Mouse (Mus musculus) ovary, postnatal 10 days (tissue): ENCODE results near the gene Aup1.

Experiments
- DNase-seq: peaks from one replicate; pipeline ENCODE4 v3.0.0; 2022; ENCODE audit warnings: low spot score

Gene Aup1

DNA sequence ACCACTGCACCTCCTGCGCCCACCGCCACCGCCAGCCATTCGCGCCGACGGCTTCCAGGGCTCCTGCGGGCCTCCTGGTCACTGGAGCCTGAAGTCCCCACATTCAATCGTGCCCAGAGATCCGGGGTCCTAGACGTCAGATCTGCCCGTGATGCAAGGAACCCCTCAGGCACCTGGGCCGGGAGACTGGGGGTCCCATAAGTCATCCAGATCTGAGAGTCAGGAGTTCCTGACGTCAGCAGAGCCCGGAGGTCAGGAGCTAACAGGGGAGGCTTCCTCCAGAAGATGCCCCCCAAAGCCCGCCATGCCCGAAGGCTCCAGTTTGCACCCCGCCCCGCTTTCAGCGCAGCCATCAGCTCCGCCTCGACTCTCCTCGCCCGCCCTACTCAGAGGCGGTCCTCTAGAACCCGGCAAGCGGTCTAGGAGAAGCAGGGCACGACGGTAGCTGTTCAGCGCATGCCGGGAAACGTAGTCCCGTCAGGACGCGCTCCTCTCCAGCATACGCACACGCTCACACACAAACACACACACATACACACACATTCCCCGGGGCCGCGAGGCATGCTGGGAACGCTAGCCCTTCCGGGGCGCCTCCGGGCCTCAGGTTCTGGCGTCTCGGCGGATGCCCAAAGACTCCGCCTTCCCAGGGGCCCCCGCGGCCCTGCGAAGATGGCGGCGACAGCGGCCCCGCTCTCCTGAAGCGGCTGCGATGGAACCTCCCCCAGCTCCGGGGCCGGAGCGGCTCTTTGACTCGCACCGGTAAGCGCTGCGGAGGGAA lies at the start of gene Aup1:
TSS of gene Aup1 (plus strand) at position 448 of the 778 bp plus-strand sequence.
- DNase-seq: peak; percentile 83

DNA sequence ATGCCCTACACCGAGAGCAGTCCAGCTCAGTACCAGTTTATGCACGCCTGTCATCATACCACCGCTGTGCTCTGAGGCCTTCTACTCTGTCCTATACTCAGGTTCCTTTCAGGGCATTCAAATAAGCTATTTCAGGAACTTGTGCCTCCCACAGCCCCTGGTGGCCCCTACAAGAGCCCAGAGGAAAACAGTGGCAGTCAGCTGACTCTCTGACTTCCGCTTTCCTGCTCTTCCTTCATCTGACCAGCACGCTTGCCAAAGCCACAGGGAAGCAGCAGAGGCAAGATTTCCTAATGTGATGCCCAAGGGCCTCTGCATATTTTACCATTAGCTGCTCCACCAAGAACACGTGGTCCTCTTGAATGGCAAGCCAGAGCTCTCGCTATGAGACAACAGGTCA lies 49.4 kb upstream of the Aup1 start:
- no peak for DNase-seq

DNA sequence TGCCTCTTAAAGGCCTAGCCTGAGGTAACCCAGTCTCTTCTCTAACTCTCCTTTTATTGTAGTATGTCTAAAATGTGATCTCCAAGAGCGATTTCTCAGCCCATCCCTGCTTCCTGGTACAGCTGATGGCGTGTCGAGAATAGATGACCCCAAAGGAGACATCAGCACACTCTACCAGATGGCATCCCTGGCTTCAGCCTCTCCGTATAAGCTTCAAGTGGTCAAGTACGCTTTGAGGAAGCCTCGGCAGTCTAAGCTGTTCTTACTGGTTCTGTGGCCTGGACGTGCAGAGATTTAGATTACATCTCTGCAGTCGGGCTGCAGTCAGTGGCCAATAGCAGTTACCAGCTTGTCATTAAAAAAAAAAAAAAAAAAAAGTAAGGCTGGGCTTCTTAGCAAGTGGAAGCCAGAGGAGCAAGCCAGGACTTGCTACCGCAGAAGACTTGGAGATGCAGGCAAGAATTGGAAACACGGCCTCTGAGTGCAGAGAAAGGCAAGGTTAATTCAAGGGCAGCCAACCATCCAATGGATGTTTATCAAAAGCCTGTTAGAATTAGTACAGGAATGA lies 48.8 kb upstream of the Aup1 start:
- DNase-seq: no peak

DNA sequence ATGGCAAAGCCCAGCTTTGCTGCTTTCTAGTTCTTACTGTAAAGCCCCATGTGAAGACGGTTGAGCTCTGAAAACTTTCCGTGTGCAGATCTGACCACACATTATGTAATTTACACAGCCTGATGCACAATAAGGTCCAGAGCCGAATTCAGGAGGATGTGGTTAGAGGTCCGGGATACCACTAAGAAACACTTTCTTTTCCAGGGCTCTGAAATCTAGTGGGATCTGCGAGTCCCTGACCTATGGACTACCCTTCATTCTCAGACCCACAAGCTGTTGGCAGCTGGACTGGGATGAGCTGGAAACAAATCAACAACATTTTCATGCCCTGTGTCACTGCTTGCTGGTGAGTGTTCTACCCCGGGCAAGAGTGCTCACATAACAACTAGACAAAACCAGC lies 48.2 kb upstream of the Aup1 start:
- DNase-seq: no peak

DNA sequence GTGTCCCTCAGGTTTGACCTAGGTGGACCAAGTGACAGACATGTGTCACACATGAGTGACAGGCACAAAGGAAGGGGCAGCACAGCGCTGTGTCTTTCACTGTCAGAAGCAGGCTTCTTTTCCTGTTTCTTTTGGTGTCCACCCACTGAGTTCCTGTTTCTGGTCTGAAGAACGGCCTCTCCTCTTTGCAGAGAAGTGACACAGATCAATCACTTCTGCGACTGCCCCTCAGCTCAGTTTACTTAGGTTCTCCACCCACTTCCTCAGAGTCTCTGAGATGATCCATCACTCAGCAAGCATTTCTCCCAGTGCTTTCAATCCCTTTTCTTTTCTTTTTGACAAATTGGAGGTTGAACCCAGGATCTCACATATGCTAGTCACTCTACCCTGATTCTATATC lies 45.7 kb upstream of the Aup1 start:
- no peak for DNase-seq

DNA sequence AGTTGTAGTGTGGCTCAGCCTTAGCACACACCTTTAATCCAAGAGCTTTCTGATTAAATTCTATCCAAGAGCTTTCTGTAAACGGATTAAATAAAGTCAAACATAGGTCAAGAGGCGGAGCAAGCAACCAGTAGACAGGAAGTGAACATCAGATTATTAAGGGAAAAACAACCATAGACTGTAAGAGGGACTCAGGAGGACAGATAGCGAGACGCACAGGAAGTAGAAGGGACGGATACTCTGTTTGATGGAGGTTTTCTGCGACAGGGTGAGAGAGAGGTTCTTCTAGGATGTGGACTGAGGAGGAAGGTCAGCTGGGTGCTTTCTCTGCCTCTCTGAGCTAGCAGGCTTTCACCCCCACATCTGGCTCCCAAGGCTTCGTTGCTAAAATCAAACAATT lies 44.3 kb upstream of the Aup1 start:
- DNase-seq: no peak

DNA sequence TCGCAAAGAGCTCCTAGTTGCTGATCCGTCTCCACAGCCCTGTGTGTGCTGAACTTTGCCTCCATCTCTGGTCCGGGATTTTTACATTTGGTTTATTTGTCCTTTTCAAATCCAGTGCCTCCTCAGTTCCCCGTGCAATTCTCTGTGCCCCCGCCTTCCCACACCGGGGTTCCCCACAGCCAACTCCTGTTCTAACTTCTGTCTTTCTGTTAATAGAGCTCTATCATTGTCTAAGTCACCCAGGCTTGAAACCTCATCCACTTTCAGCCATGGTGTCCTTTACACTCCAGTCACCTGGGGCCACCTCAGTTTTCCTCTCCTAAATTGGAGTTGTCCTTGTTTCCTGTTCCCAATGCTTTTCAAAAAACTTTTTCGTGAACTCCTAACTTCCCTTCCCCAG lies 43.1 kb upstream of the Aup1 start:
- no peak for DNase-seq

DNA sequence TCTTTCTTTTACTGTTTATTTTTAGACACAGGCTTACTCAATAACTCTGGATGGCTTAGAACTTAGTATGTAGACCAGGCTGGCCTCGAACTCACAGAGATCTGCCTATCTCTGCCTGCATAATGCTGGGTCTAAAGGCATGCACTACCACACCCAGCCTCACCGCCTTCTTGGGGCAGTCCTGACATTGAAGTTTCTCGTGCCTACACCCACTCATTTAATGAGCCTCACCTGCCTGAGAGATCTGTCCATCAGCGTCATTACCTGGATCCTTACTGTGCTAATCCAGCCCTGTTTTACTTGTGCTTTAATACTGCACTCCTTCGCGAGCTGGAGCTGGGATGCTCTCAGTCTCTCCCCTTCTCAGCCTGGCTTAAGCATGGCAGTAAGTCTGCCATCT lies 42.6 kb upstream of the Aup1 start:
- no peak for DNase-seq

DNA sequence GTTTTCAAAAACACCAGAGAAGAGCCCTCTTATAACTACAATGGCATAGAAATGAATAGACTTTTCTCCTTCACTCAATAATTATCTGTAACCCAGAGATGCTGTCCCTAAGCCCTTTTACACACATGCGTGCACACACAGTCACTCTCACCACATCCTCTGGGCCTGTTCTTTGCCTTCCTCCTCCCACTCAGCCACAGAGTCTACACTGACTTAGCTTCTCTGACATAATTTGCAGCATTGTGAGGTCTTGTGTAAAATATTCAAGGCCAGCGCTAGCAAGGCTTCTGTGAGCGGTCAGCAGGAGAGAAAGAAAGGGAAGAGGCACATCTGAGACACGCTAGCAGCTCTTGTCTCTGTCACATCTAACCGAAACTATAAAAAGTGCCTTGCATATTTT lies 40.9 kb upstream of the Aup1 start:
- DNase-seq: no peak

DNA sequence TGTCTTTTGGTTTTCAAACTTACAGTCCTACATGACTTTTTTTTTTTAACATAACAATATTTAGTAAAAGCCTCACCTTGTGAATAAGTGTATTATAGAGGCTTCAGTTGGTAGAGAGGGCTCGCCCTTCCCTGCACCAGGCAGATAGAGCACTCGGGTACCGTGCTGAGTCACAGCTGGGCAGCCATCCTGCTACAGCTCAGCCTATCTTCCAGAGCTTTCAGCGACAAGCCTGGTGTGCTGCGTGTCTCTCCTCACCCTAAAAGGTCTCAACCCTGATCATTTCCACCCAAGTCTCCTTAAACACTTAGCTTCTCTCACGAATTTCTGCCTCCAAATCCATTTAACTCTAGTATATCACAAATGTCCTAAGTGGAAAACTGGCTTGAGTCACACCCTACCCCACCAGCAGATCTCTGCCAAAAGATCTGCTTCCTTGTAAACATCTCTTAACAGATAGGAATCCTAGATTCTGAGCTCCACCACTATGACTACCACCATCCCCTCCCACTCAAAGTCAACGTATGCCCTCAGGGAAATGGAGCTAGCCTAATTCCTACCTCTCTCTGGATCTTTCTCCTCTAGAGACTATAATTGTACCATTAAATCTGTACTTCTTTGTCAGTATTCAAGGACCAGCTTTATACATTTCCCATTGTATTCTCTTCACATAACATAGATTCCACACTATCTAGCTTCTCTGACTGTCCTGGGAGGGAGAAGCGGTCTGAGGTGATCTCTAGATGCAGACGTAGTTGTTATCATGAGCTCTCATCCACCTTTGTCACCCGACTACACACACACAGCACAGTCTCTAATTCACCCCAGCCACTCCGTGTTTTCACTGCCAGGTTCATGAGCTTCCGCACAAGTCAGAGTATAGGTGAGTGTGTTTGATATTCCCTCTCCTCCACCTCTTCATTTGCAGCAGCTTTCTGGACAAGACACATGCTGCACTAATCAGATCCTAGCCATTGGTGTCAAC lies 39.5 kb upstream of the Aup1 start:
- no peak for DNase-seq

DNA sequence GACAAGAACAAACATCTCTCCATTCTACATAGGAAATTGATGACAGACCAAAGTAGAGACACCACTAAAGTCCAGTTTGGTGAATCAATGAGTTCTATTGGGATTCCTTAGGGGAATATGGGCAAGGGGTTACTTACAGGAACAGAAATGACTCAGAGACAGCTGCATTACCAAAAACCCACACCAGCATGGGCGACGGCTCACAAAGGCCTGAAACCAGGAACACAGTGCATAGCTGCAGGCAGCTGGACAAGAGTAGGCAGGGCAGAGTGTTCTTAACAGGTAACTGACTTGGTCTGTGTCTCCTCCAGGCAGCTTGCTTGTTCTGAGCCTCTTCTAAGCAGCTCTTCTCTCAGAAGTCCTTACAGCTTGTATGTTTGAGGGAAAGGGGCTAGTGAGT lies 38.6 kb upstream of the Aup1 start:
- DNase-seq: no peak

DNA sequence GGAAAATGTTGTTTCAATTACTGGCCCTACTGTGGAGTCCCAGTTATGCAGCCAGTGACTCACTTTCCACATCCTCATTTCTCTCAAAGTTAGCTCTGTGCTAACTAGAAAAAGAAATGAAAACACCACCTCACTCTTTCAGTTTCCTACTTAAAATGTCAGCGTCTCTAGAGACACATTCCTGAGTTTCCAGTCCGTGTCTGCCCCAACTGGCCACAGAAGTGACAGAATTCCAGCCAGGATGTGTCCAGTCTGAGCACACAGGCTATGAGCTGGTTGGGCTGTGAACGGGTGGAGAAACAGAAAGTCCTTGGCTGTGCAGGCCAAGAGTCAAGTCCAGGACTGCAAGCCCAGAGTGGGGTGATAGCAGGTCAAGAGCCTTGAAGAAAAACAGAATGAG lies 37.1 kb upstream of the Aup1 start:
- no peak for DNase-seq

DNA sequence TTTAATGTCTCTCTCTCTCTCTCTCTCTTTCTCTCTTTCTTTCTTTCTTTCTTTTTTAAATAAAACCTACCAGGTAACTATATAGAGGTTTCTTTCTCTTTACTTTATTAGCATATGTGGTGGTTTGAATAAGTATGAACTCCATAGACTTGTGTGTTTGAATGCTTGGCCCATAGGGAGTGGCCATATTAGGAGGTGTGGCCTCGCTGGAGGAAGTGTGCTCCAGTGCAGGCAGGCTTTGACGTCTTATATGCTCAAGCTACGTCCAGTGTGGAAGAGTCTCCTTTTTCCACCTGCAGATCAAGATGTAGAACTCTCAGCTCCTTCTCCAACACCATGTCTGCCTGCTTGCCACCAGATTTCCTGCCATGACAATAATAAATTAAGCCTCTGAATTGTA lies 35.3 kb upstream of the Aup1 start:
- DNase-seq: no peak

DNA sequence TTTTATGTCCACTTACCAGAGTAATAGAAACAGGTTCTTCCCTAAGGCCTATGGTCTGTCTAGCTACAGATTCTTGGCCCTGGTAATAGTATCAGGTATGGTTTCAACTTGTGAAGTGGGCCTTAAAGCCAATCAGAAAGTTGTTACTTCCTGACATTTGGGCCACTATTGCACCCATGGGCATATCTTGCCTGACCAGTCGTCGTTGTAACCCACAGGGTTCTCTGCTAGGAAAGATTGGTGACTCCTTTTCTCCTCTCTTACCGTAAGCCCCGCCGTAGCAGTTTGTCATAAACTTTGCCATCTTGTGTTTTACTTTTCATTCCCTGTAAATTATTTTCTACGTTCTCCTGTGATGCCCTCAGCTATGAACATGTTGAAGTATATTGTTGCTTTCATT lies 34.2 kb upstream of the Aup1 start:
- DNase-seq: no peak

DNA sequence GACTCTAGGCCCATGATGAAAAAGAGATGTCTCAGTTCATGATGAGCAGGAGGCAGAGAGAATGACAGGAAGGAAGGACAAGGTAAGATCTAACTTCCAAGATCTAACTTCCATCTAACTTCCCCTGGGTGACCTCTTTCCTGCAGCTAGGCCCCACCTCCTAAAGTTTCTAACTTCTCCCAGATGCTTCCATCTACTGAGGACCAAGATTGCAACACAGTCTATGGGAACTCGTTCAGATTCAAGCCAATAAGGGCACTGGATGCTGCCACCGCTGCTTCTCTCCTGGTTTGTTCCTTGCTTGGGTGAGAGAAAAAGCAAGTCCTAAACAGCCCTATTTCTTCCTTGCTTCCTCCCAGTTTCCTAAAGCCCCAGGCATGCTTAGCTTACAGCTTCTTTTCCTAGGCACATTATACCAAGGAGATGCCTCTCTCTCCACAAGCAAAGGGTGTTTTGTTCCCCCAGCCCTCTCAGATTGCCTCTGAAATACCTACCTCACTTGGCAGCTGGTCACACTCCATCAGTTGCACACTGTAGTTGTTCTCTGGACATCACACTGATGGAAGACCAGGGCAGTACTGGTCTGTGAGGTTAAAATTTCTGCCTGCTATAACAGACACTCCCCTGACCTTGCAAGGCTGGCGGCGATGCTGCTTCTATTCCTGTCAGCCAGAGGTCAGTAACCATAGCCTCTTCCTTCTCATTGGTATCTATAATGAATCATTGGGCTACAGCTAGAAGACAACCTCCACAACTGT lies 33.3 kb upstream of the Aup1 start:
- DNase-seq: no peak

DNA sequence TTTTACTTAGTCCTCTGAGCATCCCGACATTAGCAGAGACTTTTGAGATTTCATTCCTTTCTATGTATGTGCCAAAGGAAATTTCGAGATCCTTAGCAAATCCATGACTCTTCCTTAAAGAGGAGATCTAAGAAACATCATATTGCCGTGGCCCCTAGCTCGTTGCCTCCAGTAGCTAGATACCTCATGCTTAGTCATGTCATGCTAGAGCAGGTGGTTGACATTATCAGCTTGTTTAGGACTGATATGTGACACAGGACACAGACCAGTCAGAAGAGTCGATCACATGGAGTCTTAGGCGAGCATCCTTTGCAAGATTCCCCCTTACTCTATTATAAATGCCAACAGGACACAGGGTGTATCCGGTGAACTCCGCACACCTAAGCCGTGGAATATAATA lies 31.3 kb upstream of the Aup1 start:
- DNase-seq: no peak

DNA sequence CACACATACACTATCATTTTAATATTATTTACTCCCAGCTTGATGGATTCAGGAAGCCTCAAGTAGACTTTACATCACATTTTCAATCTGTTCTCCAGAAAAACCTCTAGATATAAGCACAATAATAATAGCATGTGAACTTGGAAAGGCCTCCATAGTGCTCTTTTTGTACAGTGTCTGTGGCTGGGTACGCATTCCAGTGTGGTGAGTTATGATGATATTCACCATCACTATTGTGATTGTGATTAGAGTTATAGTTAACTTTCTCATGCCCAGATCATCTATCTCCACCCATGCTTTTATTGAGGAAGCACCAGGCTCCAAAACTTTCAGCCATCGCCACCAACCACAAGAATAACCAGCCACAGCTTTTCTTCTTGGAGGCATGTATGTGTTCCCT lies 30.5 kb upstream of the Aup1 start:
- no peak for DNase-seq

DNA sequence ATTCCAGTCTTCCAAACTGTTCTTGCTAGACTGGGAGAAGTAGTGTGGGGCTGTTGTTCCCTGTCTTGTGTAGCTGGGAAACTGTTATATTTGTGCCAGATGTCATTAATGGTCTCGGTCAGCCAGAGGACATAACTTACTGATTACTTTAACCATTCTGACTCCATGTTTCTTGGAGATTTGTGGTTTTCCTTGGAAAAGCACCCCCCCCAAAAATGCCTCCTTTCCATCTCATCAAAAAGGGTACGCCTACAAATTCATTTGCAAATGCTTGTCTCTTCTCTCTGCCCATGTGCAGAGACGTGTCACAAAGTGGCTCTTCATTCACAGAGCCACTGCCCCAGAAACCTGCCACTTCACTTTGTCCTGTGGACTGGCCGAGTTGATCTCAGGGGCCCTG lies 29.9 kb upstream of the Aup1 start:
- no peak for DNase-seq

DNA sequence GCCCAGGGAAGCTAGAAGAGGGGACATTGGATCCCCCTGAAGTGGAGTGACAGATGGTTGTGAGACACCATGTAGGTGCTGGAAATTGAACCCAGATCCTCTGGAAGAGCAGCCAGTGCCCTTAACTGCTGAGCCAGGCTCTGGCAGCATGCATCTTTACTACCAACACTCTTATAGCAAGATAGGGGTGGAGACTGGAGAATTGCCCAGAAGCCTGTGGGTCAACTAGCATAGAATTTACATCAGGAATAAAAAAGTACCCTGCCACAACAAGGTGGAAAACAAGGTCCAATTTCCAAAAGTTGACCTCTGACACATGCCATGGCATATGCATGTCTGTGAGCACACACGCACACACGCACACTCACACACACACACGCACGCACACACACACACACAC lies 29.1 kb upstream of the Aup1 start:
- DNase-seq: no peak

DNA sequence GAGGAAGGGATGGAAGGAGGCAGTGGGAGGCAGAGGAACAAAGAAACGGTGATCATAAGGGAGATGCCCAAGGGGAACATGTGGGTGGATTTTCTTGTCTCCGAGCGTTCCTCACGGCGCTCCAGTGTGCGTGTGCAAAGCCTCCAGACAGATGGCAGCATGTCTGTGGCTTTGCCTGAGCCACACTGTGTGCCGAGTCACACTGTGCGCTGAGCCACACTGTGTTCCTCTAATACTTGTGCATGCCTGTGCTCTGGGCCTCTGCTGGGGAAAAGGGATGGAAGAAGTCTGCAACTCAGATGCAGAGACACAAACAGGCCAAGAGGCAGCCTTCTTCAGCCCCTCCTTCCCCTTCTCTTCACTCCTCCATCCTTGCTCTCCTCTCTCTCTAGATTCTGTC lies 27.0 kb upstream of the Aup1 start:
- no peak for DNase-seq

DNA sequence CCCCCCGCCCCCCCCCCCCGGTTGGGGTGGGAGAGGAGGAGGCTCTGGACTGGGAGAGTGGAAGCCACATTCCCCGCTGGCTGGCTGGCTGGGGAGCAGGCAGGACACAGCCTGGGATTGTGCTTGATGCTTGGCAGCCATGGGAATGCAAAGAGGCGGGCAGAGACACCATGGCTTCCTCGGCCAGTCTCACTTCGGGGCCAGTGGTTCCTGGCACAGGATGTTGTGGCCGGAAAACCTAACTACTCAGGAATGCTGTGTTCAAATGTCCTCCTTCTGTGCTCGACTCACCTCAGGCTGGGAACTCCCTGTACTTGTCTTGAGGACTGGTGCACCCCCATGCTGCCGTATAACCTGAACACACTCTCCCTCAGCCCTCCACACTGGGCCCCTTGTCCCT lies 26.6 kb upstream of the Aup1 start:
- no peak for DNase-seq

DNA sequence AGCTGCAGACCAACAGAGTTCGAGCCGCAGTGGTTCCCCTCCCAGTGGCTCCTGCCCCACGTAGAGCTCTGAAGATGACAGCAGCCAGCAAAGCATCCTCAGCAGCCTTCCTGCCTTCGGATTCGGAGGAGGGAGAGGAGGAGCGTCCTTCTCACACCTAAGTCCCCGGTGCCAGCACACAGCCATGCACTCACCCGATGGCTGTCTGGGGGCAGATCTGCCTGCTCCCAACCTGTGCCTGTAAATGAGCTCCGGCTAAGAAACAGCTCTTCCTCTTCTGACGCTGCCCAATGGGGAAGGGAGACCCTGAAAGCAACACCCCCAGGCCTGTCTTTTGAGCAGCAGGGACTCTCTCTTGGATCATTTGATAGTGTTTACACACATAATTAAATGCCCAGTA lies 24.5 kb upstream of the Aup1 start:
- DNase-seq: no peak
